Mouse (Mus musculus): Measurements from ENCODE around the gene Gpha2.

GRCm38 (mm10) chr19:6268670-6269132 is 42.5 kb downstream of the Gpha2 start:
- TF ChIP-seq POLR2A (IDR thresholded peaks at IDR 0.05; ENCODE audit: insufficient read depth, low read depth, low read length) (no peak), CTCF (IDR thresholded peaks at IDR 0.05; ENCODE audit: insufficient read depth, low read depth, low read length) (no peak)

Measured in olfactory bulb, adult 2 months (tissue).